Mouse (Mus musculus) liver (tissue): ENCODE measurements around the gene Gm8693.
"Not testable (repeated sequence)": the region's sequence is repeated elsewhere in the genome, so short reads cannot be mapped to it uniquely, and the experiment has no call there.

Source experiments
- DNase-seq: peaks from one replicate; pipeline ENCODE4 v3.0.0-alpha.2; 2020; ENCODE audit warnings: mixed read lengths

The Gm8693 gene

DNA sequence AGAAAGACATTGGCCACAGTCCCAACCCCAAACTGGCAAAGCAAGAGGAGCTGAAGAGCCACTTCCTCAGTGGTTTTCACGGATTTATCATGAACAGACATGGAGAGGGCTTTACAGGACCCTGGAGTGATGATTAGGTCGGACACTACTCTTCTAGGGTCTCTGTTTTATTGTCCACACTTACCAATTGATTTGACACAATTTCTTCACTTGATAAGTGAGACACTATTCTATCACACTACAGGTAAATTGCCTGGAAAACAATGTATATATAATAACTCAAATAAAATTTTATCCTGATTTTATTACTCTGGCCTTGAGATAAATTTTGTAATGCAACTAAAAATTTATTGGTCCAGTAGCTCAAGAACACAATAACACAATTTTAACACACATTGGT lies at the start of gene Gm8693:
Gene Gm8693, minus strand, starts transcription at position 101 of the 400 bp plus-strand sequence.
- not testable (repeated sequence) for DNase-seq

DNA sequence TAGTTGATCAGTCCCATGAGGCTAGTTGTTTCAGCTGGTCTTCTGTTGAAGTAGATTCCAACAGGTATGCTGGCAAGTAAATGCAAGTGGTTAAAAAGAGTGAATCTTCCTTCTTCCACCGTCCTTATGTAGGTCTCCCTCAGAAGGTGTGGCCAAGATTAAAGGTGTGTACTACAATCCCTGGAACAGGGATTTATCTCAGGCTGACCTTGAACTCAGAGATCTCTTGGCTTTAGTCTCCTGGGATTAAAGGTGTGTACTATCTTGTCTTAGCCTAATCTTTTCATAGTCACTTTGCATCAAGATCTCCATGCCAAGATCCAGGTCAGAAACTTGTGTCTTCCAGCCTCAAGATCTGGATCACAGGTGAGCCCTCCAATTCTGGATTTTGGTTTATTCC lies 27.5 kb upstream of the Gm8693 start, which contains the start of gene Gm4567:
Gene Gm4567, minus strand, starts transcription at position 101 of the 400 bp plus-strand sequence.
- DNase-seq, result not testable (repeated sequence)

DNA sequence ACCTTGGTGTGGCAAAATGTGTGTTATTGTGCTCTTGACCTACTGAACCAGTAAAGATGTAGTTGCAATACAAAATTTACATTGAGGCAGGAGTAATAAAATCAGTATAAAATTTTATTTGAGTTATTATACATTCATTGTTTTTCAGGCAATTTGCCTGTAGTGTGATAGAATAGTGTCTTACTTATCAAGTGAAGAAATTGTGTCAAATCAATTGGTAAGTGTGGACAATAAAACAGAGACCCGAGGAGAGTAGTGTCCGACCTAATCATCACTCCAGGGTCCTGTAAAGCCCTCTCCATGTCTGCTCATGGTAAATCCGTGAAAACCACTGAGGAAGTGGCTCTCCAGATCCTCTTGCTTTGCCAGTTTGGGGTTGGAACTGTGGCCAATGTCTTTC lies 34.4 kb downstream of the Gm8693 start, which contains the start of gene Vmn1r155:
Gene Vmn1r155, plus strand, starts transcription at position 301 of the 400 bp plus-strand sequence.
- DNase-seq, result not testable (repeated sequence)
